Mouse (Mus musculus) midbrain, postnatal 0 days (tissue): ENCODE measurements around the gene Myzap. TPM values are rescaled to one million over a fixed set of nuclear protein-coding genes. Genes with fewer than 3 reads are reported as not detected.

Experiments used
- ATAC-seq: fragments of 200-750 bp; cut with Nextera tagmentation; 2 replicates; pipeline ENCODE4 v1.8.0; 2017; ENCODE audit warnings: moderate number of reproducible peaks, mild to moderate bottlenecking, moderate TSS enrichment, moderate library complexity; ENCODE audit not compliant: low FRiP score
- DNase-seq: peaks from one replicate; pipeline ENCODE4 v3.0.0-alpha.2; 2015; ENCODE audit warnings: low spot score
- H3K27ac ChIP-seq: fragments of 300-500 bp; sonication (generic); 2 replicates; pipeline ENCODE4 v1.5.1; 2014; ENCODE audit warnings: low read depth, mild to moderate bottlenecking, low read length, mixed read lengths
- H3K27me3 ChIP-seq: fragments of 300-500 bp; sonication (generic); 2 replicates; pipeline ENCODE4 v1.6.1; 2014; ENCODE audit warnings: low read length, control low read depth, mixed read lengths; ENCODE audit not compliant: insufficient read depth
- H3K36me3 ChIP-seq: fragments of 300-500 bp; sonication (generic); 2 replicates; pipeline ENCODE4 v1.6.1; 2014; ENCODE audit warnings: low read length, control low read depth, mixed read lengths; ENCODE audit not compliant: insufficient read depth
- H3K4me1 ChIP-seq: fragments of 300-500 bp; sonication (generic); 2 replicates; pipeline ENCODE4 v1.6.1; 2014; ENCODE audit warnings: mild to moderate bottlenecking, control low read depth, antibody characterized with exemption, low read length, mixed read lengths; ENCODE audit not compliant: insufficient read depth
- H3K4me2 ChIP-seq: fragments of 300-500 bp; sonication (generic); 2 replicates; pipeline ENCODE4 v1.6.1; 2014; ENCODE audit warnings: low read depth, mild to moderate bottlenecking, low read length, mixed read lengths; ENCODE audit not compliant: poor library complexity, severe bottlenecking
- H3K4me3 ChIP-seq: fragments of 300-500 bp; sonication (generic); 2 replicates; pipeline ENCODE4 v1.5.1; 2014; ENCODE audit warnings: low read depth, mild to moderate bottlenecking, low read length, moderate library complexity
- H3K9ac ChIP-seq: fragments of 300-500 bp; sonication (generic); replicated peaks from 2 replicates; pipeline ENCODE4 v1.6.1; 2014; ENCODE audit warnings: mild to moderate bottlenecking, low read length, moderate library complexity, mixed read lengths; ENCODE audit not compliant: poor library complexity, severe bottlenecking
- H3K9me3 ChIP-seq: fragments of 300-500 bp; sonication (generic); 2 replicates; pipeline ENCODE4 v1.6.1; 2016; ENCODE audit warnings: low read length, control low read depth
- CTCF ChIP-seq: IDR thresholded peaks from 2 replicates; pipeline ENCODE4 v1.5.1; 2016; ENCODE audit warnings: antibody characterized with exemption, mild to moderate bottlenecking
- WGBS: fragments of 180-500 bp; shearing (Covaris S2); extraction: QIAGEN DNeasy Blood & Tissue Kit; methylation state at CpG from one replicate; pipeline ENCODE4 v1.1.7; 2014; 5-methylcytosine and 5-hydroxymethylcytosine counted together
- polyA plus RNA-seq: library from polyadenylated mRNA; unstranded; fragments of >200 nt; fragmentation: Nextera tagmentation; extraction: Ambion mirVana; gene quantifications from 2 replicates; pipeline ENCODE4 v1.2.1, GENCODE M21; 2015
- total RNA-seq: library from RNA; depleted of rRNA; stranded (reverse); fragments of >200 nt; gene quantifications from 2 replicates; pipeline ENCODE4 v1.2.3, GENCODE M21; 2014

Myzap gene
- total and polyA plus RNA-seq, 2 experiments from 2014 or later: 0.99 to 2.1 TPM

GRCm38 (mm10) chr9:71513566-71513965 is 78.6 kb downstream of the Myzap start:
- H3K9me3 ChIP-seq: no peaks in the 10 kb centered on the region
- no peaks in the 10 kb centered on the region for H3K27me3 ChIP-seq
- no peak overlapping the region for H3K9ac ChIP-seq
- WGBS: 86% methylated on average over 4 of the region's 4 CpGs
- no peak overlapping the region for H3K4me2 ChIP-seq
- no peak overlapping the region for H3K27ac ChIP-seq
- DNase-seq: no peak
- no peak for ATAC-seq
- H3K36me3 ChIP-seq: no peaks in the 10 kb centered on the region
- no peaks in the 10 kb centered on the region for H3K4me1 ChIP-seq
- no peak overlapping the region for H3K4me3 ChIP-seq
- TF ChIP-seq CTCF: no peak

DNA sequence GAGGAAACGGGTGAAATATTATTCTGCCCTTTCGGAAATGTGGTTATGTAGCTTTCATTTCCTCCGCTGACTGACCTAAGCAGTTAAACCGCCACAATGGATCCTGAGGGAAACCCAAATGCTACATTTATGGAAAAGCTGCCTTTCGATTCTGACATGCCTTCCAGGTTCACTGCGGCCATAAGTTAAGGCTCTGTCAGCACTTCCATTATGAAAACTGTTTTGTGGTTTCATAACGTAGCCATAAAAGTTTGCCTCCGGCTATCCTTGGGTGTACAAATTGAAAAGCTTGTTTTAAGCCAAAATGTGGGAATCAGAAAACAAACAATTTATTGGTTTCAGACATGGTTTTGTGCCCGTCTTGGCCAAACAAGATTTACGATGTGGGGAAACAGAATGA is 79.3 kb downstream of the Myzap start:
- Histone ChIP-seq H3K9ac (no peak overlapping the region), H3K4me2 (no peak overlapping the region), H3K27me3 (no peaks in the 10 kb centered on the region), H3K36me3 (no peaks in the 10 kb centered on the region), H3K9me3 (no peaks in the 10 kb centered on the region), H3K27ac (no peak overlapping the region), H3K4me3 (no peak overlapping the region), H3K4me1 (no peaks in the 10 kb centered on the region)
- TF ChIP-seq CTCF: no peak
- no peak for DNase-seq
- 82% methylated on average over 10 of the region's 10 CpGs for WGBS
- no peak for ATAC-seq

- no peaks in the 10 kb centered on the region for H3K4me1 ChIP-seq
- H3K27me3 ChIP-seq: no peaks in the 10 kb centered on the region
- TF ChIP-seq CTCF: no peak
- H3K36me3 ChIP-seq: no peaks in the 10 kb centered on the region
- no peak overlapping the region for H3K4me3 ChIP-seq
- no peak for DNase-seq
- 67% methylated on average over 10 of the region's 10 CpGs for WGBS
- no peak for ATAC-seq
- H3K27ac ChIP-seq: no peak overlapping the region
- H3K4me2 ChIP-seq: no peak overlapping the region
- H3K9me3 ChIP-seq: no peaks in the 10 kb centered on the region
- H3K9ac ChIP-seq: no peak overlapping the region
Measured at GRCm38 (mm10) chr9:71498391-71499182, 93.6 kb downstream of the Myzap start.

DNA sequence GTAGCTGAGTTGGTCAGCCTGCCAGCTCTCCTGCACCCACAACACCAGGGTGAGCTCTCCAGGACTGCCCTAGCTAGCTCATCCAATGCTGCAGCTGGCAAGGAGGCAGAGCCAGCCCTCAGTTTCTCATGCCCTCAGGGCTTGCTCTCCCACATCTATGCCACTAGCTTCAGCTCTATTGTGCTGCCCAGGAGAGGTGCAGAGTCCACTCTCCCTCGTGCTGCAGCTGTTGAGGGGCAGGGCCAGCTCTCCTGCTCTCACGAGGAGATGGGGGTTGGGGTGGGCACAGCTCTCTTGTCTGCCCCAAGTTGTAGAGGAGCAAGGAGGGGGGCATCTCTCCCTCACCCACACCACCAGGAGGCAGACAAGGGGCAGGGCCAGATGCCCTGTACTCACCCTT is 95.5 kb downstream of the Myzap start:
- no peaks in the 10 kb centered on the region for H3K27me3 ChIP-seq
- ATAC-seq: no peak
- no peak overlapping the region for H3K4me2 ChIP-seq
- no peak overlapping the region for H3K4me3 ChIP-seq
- no peak overlapping the region for H3K27ac ChIP-seq
- no peak for DNase-seq
- no peaks in the 10 kb centered on the region for H3K4me1 ChIP-seq
- no peaks in the 10 kb centered on the region for H3K36me3 ChIP-seq
- no peak for TF ChIP-seq CTCF
- 39% methylated on average over 2 of the region's 2 CpGs for WGBS
- no peaks in the 10 kb centered on the region for H3K9me3 ChIP-seq
- H3K9ac ChIP-seq: no peak overlapping the region

- 56% methylated on average over 5 of the region's 5 CpGs for WGBS
Measured at GRCm38 (mm10) chr9:71493771-71494170, 98.4 kb downstream of the Myzap start.

DNA sequence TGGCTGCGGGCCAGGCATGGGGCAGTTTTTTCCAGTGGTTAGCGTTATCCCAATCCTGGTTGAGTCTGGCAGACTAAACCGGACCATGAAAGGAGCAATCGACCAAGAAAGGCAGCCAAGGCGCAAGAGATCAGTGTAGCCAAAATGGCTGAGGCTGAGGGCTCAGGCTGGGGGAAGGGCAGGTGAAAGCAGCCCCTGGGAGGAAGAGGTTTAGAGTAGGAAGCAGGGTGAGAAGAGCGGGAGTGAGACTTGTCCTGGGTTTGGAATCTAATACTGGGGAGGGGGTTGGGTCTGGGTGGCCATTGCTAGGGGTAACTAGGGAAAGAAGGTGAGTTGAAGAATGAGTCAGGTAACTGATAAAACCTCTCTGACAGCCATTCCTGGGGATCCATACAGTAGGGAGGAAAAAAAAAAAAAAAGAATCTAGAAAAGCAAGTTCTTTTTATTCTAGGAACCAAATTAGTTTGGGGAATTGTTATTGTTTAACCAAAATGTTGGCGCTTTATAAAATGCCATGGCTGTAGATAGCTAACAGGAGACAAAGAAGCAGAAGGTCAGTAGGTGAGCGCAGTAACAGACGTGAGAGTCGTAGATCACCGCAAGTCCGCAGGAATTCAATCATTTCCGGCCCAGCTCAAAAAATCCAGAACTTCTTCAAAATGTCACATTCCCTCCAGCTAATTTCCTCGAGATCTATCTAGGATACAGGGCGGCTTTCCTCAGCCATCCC is 99.7 kb downstream of the Myzap start:
- Histone ChIP-seq H3K4me1 (no peaks in the 10 kb centered on the region), H3K9ac (no peak overlapping the region), H3K27ac (no peak overlapping the region), H3K9me3 (no peaks in the 10 kb centered on the region), H3K4me2 (no peak overlapping the region), H3K27me3 (no peaks in the 10 kb centered on the region; the same call in 1 of the 2 replicates), H3K4me3 (no peak overlapping the region), H3K36me3 (no peaks in the 10 kb centered on the region)
- ATAC-seq (no peak), DNase-seq (no peak)
- WGBS: 88% methylated on average over 15 of the region's 15 CpGs
- no peak for TF ChIP-seq CTCF

More at GRCm38 (mm10) chr9:71493771-71494170, 98.4 kb downstream of the Myzap start:
- DNase-seq (no peak), ATAC-seq (no peak)
- no peak for TF ChIP-seq CTCF
- Histone ChIP-seq H3K4me2 (no peak overlapping the region), H3K27me3 (no peaks in the 10 kb centered on the region), H3K27ac (no peak overlapping the region), H3K9ac (no peak overlapping the region), H3K4me3 (no peak overlapping the region), H3K9me3 (no peaks in the 10 kb centered on the region), H3K36me3 (no peaks in the 10 kb centered on the region), H3K4me1 (no peaks in the 10 kb centered on the region)
